Comparison of ENCODE assay signal across 17 mouse cellular contexts in genomic region chr10:4078220-4078840, GRCm38 (mm10).
DNase-seq lines count a peak whose midpoint lies in the region; ATAC-seq lines count a peak whose summit lies in the region.
"Had no signal": no experiment of that assay in that cellular context is flagged by ENCODE, and none has a peak within 500 bp of the region (broad histone marks: within the 10 kb centered on the region; RNA-seq: fewer than 3 reads in every experiment).

No protein-coding gene starts in this region.

- no peak for ATAC-seq in heart, embryonic 12.5 days (ENCODE audit: insufficient number of reproducible peaks, low FRiP score)
- no peak for ATAC-seq in kidney, embryonic 14.5 days (ENCODE audit: low FRiP score, low TSS enrichment)
- ATAC-seq in lung, embryonic 15.5 days (ENCODE audit: borderline replicate concordance, extremely low read depth, low FRiP score, low TSS enrichment), result no peak

- H3K4me3 ChIP-seq in heart, embryonic 12.5 days, result no peak overlapping the region
- no peak overlapping the region for H3K4me3 ChIP-seq in kidney, embryonic 14.5 days (ENCODE audit: low read length)
- H3K4me3 ChIP-seq in lung, embryonic 15.5 days, result no peak overlapping the region
- no peak overlapping the region for H3K4me3 ChIP-seq in macrophage (ENCODE audit: inconsistent target)
- H3K4me3 ChIP-seq: hindbrain, embryonic 15.5 days; liver, embryonic 15.5 days; megakaryocyte, embryonic 14.5 days; neural tube, embryonic 13.5 days had no signal

- no peaks in the 10 kb centered on the region for H3K36me3 ChIP-seq in heart, embryonic 12.5 days
- no peaks in the 10 kb centered on the region for H3K36me3 ChIP-seq in kidney, embryonic 14.5 days (ENCODE audit: control insufficient read depth, insufficient read depth, low read length)
- no peaks in the 10 kb centered on the region for H3K36me3 ChIP-seq in lung, embryonic 15.5 days
- H3K36me3 ChIP-seq in macrophage (ENCODE audit: inconsistent target), result no peaks in the 10 kb centered on the region
- H3K36me3 ChIP-seq: hindbrain, embryonic 15.5 days; neural tube, embryonic 13.5 days had no signal

- H3K27ac ChIP-seq in heart, embryonic 12.5 days (ENCODE audit: poor library complexity, severe bottlenecking), result peak overlapping the region; percentile 86
- H3K27ac ChIP-seq in kidney, embryonic 14.5 days (ENCODE audit: low read depth, low read length), result peak overlapping the region; percentile 87; the same call in 1 of the 2 replicates
- peak overlapping the region; percentile 77 for H3K27ac ChIP-seq in lung, embryonic 15.5 days
- H3K27ac ChIP-seq in macrophage, result peak overlapping the region; percentile 83; the same call in 1 of the 2 replicates

- 57% methylated on average over 9 of the region's 9 CpGs for WGBS in heart, embryonic 12.5 days
- WGBS in kidney, embryonic 14.5 days, result 65% methylated on average over 9 of the region's 9 CpGs
- WGBS in lung, embryonic 15.5 days, result 67% methylated on average over 9 of the region's 9 CpGs
- WGBS in macrophage (ENCODE audit: missing documents), result 96% methylated on average over 9 of the region's 9 CpGs

- H3K9me3 ChIP-seq in heart, embryonic 12.5 days (replicated peaks), result no peaks in the 10 kb centered on the region
- no peaks in the 10 kb centered on the region for H3K9me3 ChIP-seq in kidney, embryonic 14.5 days (ENCODE audit: control insufficient read depth, low read length)
- H3K9me3 ChIP-seq in lung, embryonic 15.5 days, result no peaks in the 10 kb centered on the region
- H3K9me3 ChIP-seq: hindbrain, embryonic 15.5 days; liver, embryonic 15.5 days; megakaryocyte, embryonic 14.5 days; neural tube, embryonic 13.5 days had no signal

- H3K27me3 ChIP-seq in heart, embryonic 12.5 days (replicated peaks), result no peaks in the 10 kb centered on the region
- no peaks in the 10 kb centered on the region for H3K27me3 ChIP-seq in kidney, embryonic 14.5 days (ENCODE audit: control insufficient read depth, insufficient read depth, low read length)
- H3K27me3 ChIP-seq in lung, embryonic 15.5 days, result no peaks in the 10 kb centered on the region
- H3K27me3 ChIP-seq: hindbrain, embryonic 15.5 days; liver, embryonic 15.5 days; megakaryocyte, embryonic 14.5 days; neural tube, embryonic 13.5 days had no signal

- peaks cover 14% of the 10 kb centered on the region for H3K4me1 ChIP-seq in heart, embryonic 12.5 days (replicated peaks)
- peaks cover 28% of the 10 kb centered on the region for H3K4me1 ChIP-seq in kidney, embryonic 14.5 days (ENCODE audit: control insufficient read depth, insufficient read depth, low read length)
- H3K4me1 ChIP-seq in lung, embryonic 15.5 days, result peaks cover 29% of the 10 kb centered on the region
- H3K4me1 ChIP-seq: hindbrain, embryonic 15.5 days; liver, embryonic 15.5 days had no signal

- no peak overlapping the region for H3K4me2 ChIP-seq in heart, embryonic 12.5 days
- H3K4me2 ChIP-seq in kidney, embryonic 14.5 days (replicated peaks; ENCODE audit: low read depth, low read length), result no peak overlapping the region
- H3K4me2 ChIP-seq in lung, embryonic 15.5 days, result no peak overlapping the region
- H3K4me2 ChIP-seq: hindbrain, embryonic 15.5 days; liver, embryonic 15.5 days; neural tube, embryonic 13.5 days had no signal

- no peaks in the 10 kb centered on the region for H3K79me2 ChIP-seq in macrophage (ENCODE audit: inconsistent target)

- DNase-seq in heart, adult 18-20 months, result no peak
- no peak for DNase-seq in kidney, adult 8-10 months
- no peak for DNase-seq in lung, postnatal 4 days
- DNase-seq in spleen, postnatal 4 days (ENCODE audit: low spot score in 2 of 2), result no peak
- DNase-seq: cerebellum, adult 18-20 months; cerebellum, postnatal 25 days; embryo, embryonic 11 days; midbrain, embryonic 14.5 days; thymus, adult 2 months had no signal

- H3K9ac ChIP-seq in heart, embryonic 12.5 days, result no peak overlapping the region
- no peak overlapping the region for H3K9ac ChIP-seq in kidney, embryonic 14.5 days (ENCODE audit: low read depth, low read length)
- no peak overlapping the region for H3K9ac ChIP-seq in lung, embryonic 15.5 days
- H3K9ac ChIP-seq: hindbrain, embryonic 15.5 days; liver, embryonic 15.5 days; neural tube, embryonic 13.5 days had no signal
